Mouse (Mus musculus): ENCODE measurements at regions not wholly inside any gene's neighbourhood (a gene's known extent, or its start where the extent isn't known, plus 50 kb on each side); places are given as distances from the start of the nearest gene placed in this dataset.

GRCm38 (mm10) chr1:137083500-137083899, 123.3 kb upstream of the Nr5a2 start:
- no peak for TF ChIP-seq HCFC1 (IDR thresholded peaks at IDR 0.05; ENCODE audit: borderline replicate concordance, insufficient read depth, low read length)
- no peak overlapping the region for H3K4me3 ChIP-seq (ENCODE audit: insufficient read depth in 1 of 2, low read depth in 1 of 2, low read length in 2 of 2, poor library complexity in 1 of 2, severe bottlenecking in 1 of 2)
- H3K36me3 ChIP-seq (ENCODE audit: control insufficient read depth, insufficient read depth, low read length, poor library complexity, severe bottlenecking): no peaks in the 10 kb centered on the region
- in situ Hi-C loops (cut with MboI; ENCODE audit: low sequenced_read_pairs in 2 of 2, unreplicated experiment in 2 of 2): no loop called here
- no peak overlapping the region for H3K9ac ChIP-seq (ENCODE audit: insufficient read depth, low read depth, low read length, poor library complexity, severe bottlenecking)
- no peak for DNase-seq (ENCODE audit: low read depth, low spot score)
- no peak overlapping the region for H3K27ac ChIP-seq (ENCODE audit: insufficient read depth, low read depth, low read length, poor library complexity, severe bottlenecking)
- H3K4me1 ChIP-seq (ENCODE audit: control insufficient read depth in 2 of 2, insufficient read depth in 2 of 2, low read length in 2 of 2, poor library complexity in 1 of 2): no peaks in the 10 kb centered on the region
- no peaks in the 10 kb centered on the region for H3K9me3 ChIP-seq (ENCODE audit: control insufficient read depth, insufficient read depth, low read depth, low read length)

- H3K36me3 ChIP-seq (ENCODE audit: control insufficient read depth, insufficient read depth, low read length, poor library complexity, severe bottlenecking): no peaks in the 10 kb centered on the region
- in situ Hi-C loops (cut with MboI; ENCODE audit: low sequenced_read_pairs in 2 of 2, unreplicated experiment in 2 of 2): no loop called here
- TF ChIP-seq CHD2 (IDR thresholded peaks at IDR 0.05; ENCODE audit: low read depth, low read length): no peak
- no peak for TF ChIP-seq HCFC1 (IDR thresholded peaks at IDR 0.05; ENCODE audit: borderline replicate concordance, insufficient read depth, low read length)
- no peak for TF ChIP-seq ZC3H11A (IDR thresholded peaks at IDR 0.05; ENCODE audit: borderline replicate concordance, low read depth, low read length)
- TF ChIP-seq ZNF384 (IDR thresholded peaks at IDR 0.05; ENCODE audit: low read depth, low read length): no peak
- TF ChIP-seq MAFK (IDR thresholded peaks at IDR 0.05; ENCODE audit: insufficient read depth, low read depth, low read length): no peak
- H3K9ac ChIP-seq (ENCODE audit: insufficient read depth, low read depth, low read length, poor library complexity, severe bottlenecking): no peak overlapping the region
- no peak overlapping the region for H3K4me3 ChIP-seq (ENCODE audit: insufficient read depth in 1 of 2, low read depth in 1 of 2, low read length in 2 of 2, poor library complexity in 1 of 2, severe bottlenecking in 1 of 2)
- DNase-seq (ENCODE audit: low read depth, low spot score): no peak
- no peaks in the 10 kb centered on the region for H3K9me3 ChIP-seq (ENCODE audit: control insufficient read depth, insufficient read depth, low read depth, low read length)
- H3K4me1 ChIP-seq (ENCODE audit: control insufficient read depth in 2 of 2, insufficient read depth in 2 of 2, low read length in 2 of 2, poor library complexity in 1 of 2): no peaks in the 10 kb centered on the region
- H3K27ac ChIP-seq (ENCODE audit: insufficient read depth, low read depth, low read length, poor library complexity, severe bottlenecking): no peak overlapping the region
Observed at GRCm38 (mm10) chr1:137079401-137080003, 119.3 kb upstream of the Nr5a2 start.

DNA sequence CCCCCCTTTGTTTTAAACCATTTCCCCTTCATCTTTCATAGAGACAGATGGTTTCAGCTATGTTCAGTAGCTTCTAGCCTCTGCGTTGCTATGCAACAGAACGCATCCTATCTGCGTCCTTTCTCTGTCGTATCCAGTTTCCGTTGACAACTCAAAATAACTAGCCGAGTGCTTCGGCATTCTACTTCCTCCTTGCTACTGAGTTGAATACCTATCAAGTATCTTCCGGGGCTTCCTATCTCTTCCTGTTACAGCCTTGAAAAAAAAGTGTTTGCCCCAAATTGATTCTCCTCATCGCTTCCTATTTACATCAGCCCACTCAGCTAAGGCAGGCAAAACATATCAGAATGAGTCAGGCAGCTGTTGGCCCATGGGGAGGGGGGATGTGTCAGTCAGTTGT, 114.5 kb upstream of the Nr5a2 start:
- TF ChIP-seq ZNF384 (IDR thresholded peaks at IDR 0.05; ENCODE audit: low read depth, low read length) (no peak), HCFC1 (IDR thresholded peaks at IDR 0.05; ENCODE audit: borderline replicate concordance, insufficient read depth, low read length) (no peak)
- in situ Hi-C loops (cut with MboI; ENCODE audit: low sequenced_read_pairs in 2 of 2, unreplicated experiment in 2 of 2): no loop called here
- H3K9me3 ChIP-seq (ENCODE audit: control insufficient read depth, insufficient read depth, low read depth, low read length): no peaks in the 10 kb centered on the region
- H3K4me3 ChIP-seq (ENCODE audit: insufficient read depth in 1 of 2, low read depth in 1 of 2, low read length in 2 of 2, poor library complexity in 1 of 2, severe bottlenecking in 1 of 2): no peak overlapping the region
- H3K27ac ChIP-seq (ENCODE audit: insufficient read depth, low read depth, low read length, poor library complexity, severe bottlenecking): no peak overlapping the region
- no peak for DNase-seq (ENCODE audit: low read depth, low spot score)
- H3K4me1 ChIP-seq (ENCODE audit: control insufficient read depth in 2 of 2, insufficient read depth in 2 of 2, low read length in 2 of 2, poor library complexity in 1 of 2): no peaks in the 10 kb centered on the region
- H3K9ac ChIP-seq (ENCODE audit: insufficient read depth, low read depth, low read length, poor library complexity, severe bottlenecking): no peak overlapping the region
- no peaks in the 10 kb centered on the region for H3K36me3 ChIP-seq (ENCODE audit: control insufficient read depth, insufficient read depth, low read length, poor library complexity, severe bottlenecking)

DNA sequence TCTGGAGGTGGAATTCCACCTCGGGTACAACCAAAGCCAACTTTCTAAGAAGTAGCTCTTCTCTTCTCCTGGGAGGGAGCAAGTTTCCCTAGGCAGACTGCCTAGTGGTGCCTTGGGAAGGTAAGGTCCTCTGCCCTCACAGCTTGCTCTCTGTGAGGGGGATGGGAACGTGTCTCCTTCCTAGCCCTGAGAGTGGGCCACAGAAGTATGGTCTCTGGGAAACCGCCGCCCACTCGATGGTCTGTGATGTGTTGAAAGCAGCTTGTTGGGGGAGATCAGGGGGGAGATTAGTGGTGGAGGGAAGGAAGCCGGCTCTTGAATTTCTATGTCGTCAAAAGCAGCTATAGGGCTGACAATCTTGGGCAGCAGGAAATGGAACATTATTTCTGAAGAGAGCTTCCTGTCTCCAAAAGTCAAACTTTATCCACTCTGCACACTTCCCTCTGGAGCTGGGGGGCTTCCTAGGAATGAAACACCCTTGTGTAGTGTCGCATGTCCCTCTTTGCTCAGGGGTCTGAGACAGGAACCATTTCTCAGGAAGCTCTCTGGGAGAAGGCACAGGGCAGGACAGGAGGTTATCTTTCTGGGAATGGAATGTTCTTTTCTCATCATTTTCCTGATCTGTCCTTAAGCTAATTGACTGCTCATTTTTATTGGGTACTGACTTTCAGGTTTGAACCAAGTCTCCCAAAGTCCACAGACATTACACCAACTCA, 113.8 kb upstream of the Nr5a2 start:
- Histone ChIP-seq H3K4me3 (ENCODE audit: insufficient read depth in 1 of 2, low read depth in 1 of 2, low read length in 2 of 2, poor library complexity in 1 of 2, severe bottlenecking in 1 of 2) (no peak overlapping the region), H3K9me3 (ENCODE audit: control insufficient read depth, insufficient read depth, low read depth, low read length) (no peaks in the 10 kb centered on the region), H3K27ac (ENCODE audit: insufficient read depth, low read depth, low read length, poor library complexity, severe bottlenecking) (no peak overlapping the region), H3K4me1 (ENCODE audit: control insufficient read depth in 2 of 2, insufficient read depth in 2 of 2, low read length in 2 of 2, poor library complexity in 1 of 2) (no peaks in the 10 kb centered on the region), H3K9ac (ENCODE audit: insufficient read depth, low read depth, low read length, poor library complexity, severe bottlenecking) (no peak overlapping the region), H3K36me3 (ENCODE audit: control insufficient read depth, insufficient read depth, low read length, poor library complexity, severe bottlenecking) (no peaks in the 10 kb centered on the region)
- DNase-seq (ENCODE audit: low read depth, low spot score): no peak
- in situ Hi-C loops (cut with MboI; ENCODE audit: low sequenced_read_pairs in 2 of 2, unreplicated experiment in 2 of 2): no loop called here
- no peak for TF ChIP-seq CHD2 (IDR thresholded peaks at IDR 0.05; ENCODE audit: low read depth, low read length)
- no peak for TF ChIP-seq ZC3H11A (IDR thresholded peaks at IDR 0.05; ENCODE audit: borderline replicate concordance, low read depth, low read length)
- TF ChIP-seq ZNF384 (IDR thresholded peaks at IDR 0.05; ENCODE audit: low read depth, low read length): no peak
- TF ChIP-seq HCFC1 (IDR thresholded peaks at IDR 0.05; ENCODE audit: borderline replicate concordance, insufficient read depth, low read length): no peak
- TF ChIP-seq MAFK (IDR thresholded peaks at IDR 0.05; ENCODE audit: insufficient read depth, low read depth, low read length): no peak

DNA sequence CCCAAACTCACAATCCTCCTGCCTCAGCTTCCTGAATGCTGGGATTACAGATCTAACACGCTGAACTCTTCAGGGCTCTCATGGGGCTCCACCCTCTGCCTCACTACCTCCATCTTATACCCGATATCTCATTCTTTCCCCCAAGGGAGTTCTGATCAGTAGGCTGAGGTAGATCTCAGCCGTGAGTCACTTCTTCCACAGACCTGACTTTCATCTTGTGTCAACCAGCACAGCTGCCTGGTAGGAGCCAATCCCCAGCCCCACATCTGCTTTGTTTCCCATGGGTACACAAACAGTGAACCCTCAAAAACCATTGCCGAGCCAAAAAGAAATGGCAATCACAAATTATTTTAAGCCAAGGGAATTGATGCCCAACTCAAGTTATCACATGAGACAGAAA, 100.7 kb upstream of the Nr5a2 start:
- Histone ChIP-seq H3K4me3 (ENCODE audit: insufficient read depth in 1 of 2, low read depth in 1 of 2, low read length in 2 of 2, poor library complexity in 1 of 2, severe bottlenecking in 1 of 2) (no peak overlapping the region), H3K9me3 (ENCODE audit: control insufficient read depth, insufficient read depth, low read depth, low read length) (no peaks in the 10 kb centered on the region), H3K9ac (ENCODE audit: insufficient read depth, low read depth, low read length, poor library complexity, severe bottlenecking) (no peak overlapping the region), H3K36me3 (ENCODE audit: control insufficient read depth, insufficient read depth, low read length, poor library complexity, severe bottlenecking) (no peaks in the 10 kb centered on the region), H3K27ac (ENCODE audit: insufficient read depth, low read depth, low read length, poor library complexity, severe bottlenecking) (no peak overlapping the region), H3K4me1 (ENCODE audit: control insufficient read depth in 2 of 2, insufficient read depth in 2 of 2, low read length in 2 of 2, poor library complexity in 1 of 2) (peaks cover 0 to 2% of the 10 kb centered on the region in 2 experiments; a peak in 1 of 4 replicates)
- in situ Hi-C loops (cut with MboI; ENCODE audit: low sequenced_read_pairs in 2 of 2, unreplicated experiment in 2 of 2): no loop called here
- no peak for TF ChIP-seq ZC3H11A (IDR thresholded peaks at IDR 0.05; ENCODE audit: borderline replicate concordance, low read depth, low read length)
- TF ChIP-seq CHD2 (IDR thresholded peaks at IDR 0.05; ENCODE audit: low read depth, low read length): no peak
- TF ChIP-seq HCFC1 (IDR thresholded peaks at IDR 0.05; ENCODE audit: borderline replicate concordance, insufficient read depth, low read length): no peak
- no peak for DNase-seq (ENCODE audit: low read depth, low spot score)

All from ES-E14 (cell line).